Mouse (Mus musculus) gastrocnemius, adult 2 months (tissue): ENCODE results near the gene LTO1. TPM values are rescaled to one million over a fixed set of nuclear protein-coding genes. Genes with fewer than 3 reads are reported as not detected.
A peak's percentile ranks its signal among the peaks of the same experiment; 100 is the strongest.
"Not testable (repeated sequence)": the region's sequence is repeated elsewhere in the genome, so short reads cannot be mapped to it uniquely, and the experiment has no call there.

Experiments used
- DNase-seq: peaks from one replicate; pipeline ENCODE4 v3.0.0; 2022
- H3K27ac ChIP-seq: fragments of 200-600 bp; 2 replicates; pipeline ENCODE4 v1.8.1; 2022; ENCODE audit warnings: mild to moderate bottlenecking
- H3K4me3 ChIP-seq: fragments of 200-600 bp; 2 replicates; pipeline ENCODE4 v1.8.1; 2022; ENCODE audit warnings: mild to moderate bottlenecking, moderate library complexity
- CTCF ChIP-seq: fragments of 200-600 bp; IDR thresholded peaks from 2 replicates; pipeline ENCODE4 v1.8.1; 2022; ENCODE audit warnings: antibody characterized with exemption, mild to moderate bottlenecking, moderate library complexity
- intact Hi-C: fragments of 180-260 bp; cut with DNase I; formaldehyde crosslinking; loops from one replicate; pipeline ENCODE4 v1.15.1; 2025
- total RNA-seq, 2 experiments: library from RNA; stranded (reverse); gene quantifications; 2 replicates each; pipeline ENCODE4 v1.2.3; 2021

The LTO1 gene
- total RNA-seq, 2 experiments from 2014 or later = 8.1 to 9.9 TPM

DNA sequence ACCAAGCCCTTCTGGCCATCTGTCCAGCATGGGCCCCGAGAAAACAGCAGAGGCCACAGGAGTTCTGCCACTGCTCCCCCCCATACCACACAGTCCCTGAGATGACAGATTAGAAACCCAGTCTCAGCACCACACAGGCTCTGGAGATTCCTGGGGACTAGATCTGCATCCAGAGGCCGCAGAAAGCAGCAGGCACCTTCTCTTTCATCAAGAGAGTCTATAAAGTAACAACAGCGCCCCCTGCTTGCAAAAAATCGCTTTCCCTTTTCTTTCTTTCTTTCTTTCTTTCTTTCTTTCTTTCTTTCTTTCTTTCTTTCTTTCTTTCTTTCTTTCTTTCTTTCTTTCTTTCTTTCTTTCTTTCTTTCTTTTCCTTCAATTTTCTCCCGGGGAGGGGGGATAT lies 20.7 kb upstream of the LTO1 start:
- TF ChIP-seq CTCF = peak; percentile 59
- intact Hi-C loops = loop anchor here (2.0 kb wide), 1 partner anchor 47 kb away; the partner anchor contains the start of gene Fgf4
- Histone ChIP-seq H3K27ac (no peak overlapping the region), H3K4me3 (no peak overlapping the region)
- no peak for DNase-seq

DNA sequence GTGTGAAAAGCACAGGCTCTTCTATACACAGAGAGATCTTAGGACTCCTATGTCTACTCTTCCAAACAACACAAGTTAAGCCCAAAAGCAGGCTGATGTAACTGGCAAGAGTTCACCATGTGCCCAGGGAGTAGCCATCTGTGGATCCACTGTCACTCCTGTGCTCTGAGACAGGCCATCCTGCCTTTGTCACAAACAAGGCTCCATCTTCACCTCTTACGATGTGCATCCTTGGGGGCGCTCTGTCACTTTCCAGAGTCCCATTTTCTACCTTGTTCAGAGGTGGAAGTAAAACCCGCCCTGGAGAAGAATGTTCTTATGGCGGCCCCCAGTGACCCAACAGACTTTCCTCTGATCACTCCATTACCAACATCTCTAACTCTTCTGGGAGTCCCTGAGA lies 20.2 kb upstream of the LTO1 start:
- TF ChIP-seq CTCF = no peak
- H3K27ac ChIP-seq = no peak overlapping the region
- no peak overlapping the region for H3K4me3 ChIP-seq
- no peak for DNase-seq
- intact Hi-C loops = loop anchor here (1.0 to 2.0 kb wide), 2 partner anchors 48 to 96 kb away; partner anchors contain the start of gene Fgf4

- intact Hi-C loops = loop anchor here (1.0 to 2.0 kb wide), 2 partner anchors 49 to 97 kb away; partner anchors contain the start of gene Fgf4
- Histone ChIP-seq H3K27ac (no peak overlapping the region), H3K4me3 (peak overlapping the region; percentile 69)
- TF ChIP-seq CTCF = peak; percentile 79
- peak; percentile 78 for DNase-seq
These were observed 19.4 kb upstream of the LTO1 start for GRCm38 (mm10) chr7:144895305-144896111.

DNA sequence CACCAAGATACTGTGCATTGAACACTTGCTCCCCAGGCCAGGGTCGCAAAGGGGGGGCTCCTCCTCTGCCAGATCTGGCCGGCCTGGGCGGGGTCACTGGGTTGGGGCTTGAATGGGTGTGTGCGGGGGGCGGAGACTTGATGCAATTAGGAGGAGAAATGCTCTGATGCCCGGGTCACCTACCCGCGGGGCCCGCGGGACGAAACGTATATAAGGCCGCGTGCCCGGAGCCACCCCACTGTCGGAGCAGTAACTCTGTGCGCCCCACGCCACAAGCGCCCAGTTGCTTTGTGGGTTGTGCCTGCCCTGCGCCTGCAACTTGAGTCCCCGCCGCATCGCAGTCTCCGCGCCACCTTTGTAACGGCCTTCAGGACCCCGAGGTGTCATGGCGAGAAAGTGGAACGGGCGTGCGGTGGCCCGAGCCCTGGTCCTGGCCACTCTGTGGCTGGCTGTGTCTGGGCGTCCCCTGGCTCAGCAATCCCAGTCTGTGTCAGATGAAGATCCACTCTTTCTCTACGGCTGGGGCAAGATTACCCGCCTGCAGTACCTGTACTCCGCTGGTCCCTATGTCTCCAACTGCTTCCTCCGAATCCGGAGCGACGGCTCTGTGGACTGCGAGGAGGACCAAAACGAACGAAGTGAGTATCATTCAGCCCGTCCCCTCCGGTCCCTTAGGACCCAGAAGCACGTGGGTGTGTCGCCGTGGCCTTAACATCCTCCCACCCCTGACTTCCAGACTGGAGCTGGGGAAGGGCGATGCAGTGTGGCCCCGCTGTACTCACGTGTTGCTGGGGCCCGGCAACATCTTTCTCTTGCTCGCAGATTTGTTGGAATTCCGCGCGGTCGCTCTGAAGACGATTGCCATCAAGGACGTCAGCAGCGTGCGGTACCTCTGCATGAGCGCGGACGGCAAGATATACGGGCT lies 18.3 kb upstream of the LTO1 start, which contains the start of gene Fgf15:
Gene Fgf15, plus strand, starts transcription at position 238 of the 925 bp plus-strand sequence.
- intact Hi-C loops = no loop called here
- no peak for TF ChIP-seq CTCF
- no peak for DNase-seq
- Histone ChIP-seq H3K27ac (no peak within 1 kb of the TSS), H3K4me3 (peak within 1 kb of the TSS; percentile 69)

- intact Hi-C loops = no loop called here
- Histone ChIP-seq H3K4me3 (no peak overlapping the region), H3K27ac (no peak overlapping the region)
- no peak for DNase-seq
- TF ChIP-seq CTCF = no peak
These were observed 16.4 kb upstream of the LTO1 start for GRCm38 (mm10) chr7:144898506-144898905.

DNA sequence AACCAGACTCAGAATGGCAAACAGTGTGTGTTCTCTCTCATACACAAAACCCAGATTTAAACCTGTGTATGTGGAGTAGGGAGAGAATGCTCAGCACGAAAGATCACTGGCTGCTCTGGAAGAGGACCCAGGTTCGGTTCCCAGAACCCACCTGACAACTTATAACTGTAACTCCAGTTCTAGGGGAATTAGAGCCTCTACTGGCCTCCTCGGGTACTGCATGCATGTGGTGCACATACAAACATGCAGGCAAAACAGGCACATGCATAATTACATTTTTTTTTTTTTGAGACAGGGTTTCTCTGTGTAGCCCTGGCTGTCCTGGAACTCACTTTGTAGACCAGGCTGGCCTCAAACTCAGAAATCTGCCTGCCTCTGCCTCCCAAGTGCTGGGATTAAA lies 9.4 kb upstream of the LTO1 start:
- intact Hi-C loops, H3K27ac ChIP-seq, DNase-seq, H3K4me3 ChIP-seq: not testable (repeated sequence)

DNA sequence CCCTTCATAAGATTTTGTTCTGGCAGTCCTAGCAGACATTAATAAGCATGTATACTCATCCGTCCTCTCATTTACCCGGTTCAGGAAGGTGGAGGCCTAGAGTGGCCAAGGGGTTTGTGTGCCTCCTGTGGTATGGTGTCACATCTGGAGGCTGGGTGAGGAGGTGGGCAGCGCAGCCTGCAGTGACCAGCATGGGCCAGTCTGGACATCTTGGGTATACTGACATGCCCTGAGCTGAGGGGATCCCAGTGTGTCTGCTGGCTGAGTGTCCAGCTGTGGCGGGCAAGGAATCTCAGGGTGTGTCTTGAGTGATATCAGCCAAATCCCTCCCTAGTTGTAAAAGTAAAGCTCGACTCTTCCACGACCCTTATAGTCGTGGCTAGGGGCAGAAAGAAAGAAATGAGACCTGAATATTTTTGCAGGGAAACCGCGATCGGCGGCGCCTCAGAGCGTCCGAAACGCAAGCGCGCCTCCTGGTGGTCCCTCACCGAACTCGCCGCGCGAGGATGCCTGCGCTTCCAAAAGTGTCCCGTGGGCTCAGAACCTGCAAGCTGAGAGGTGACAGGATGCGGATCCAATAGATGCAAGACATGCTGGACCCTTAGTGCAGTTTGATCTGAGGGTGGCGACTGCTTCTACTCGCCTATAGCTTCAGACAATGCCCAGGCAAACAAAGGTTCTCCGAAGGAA lies 8.0 kb upstream of the LTO1 start:
- Histone ChIP-seq H3K4me3 (peak overlapping the region; percentile 55), H3K27ac (no peak overlapping the region)
- intact Hi-C loops = no loop called here
- peak; percentile 64 for DNase-seq
- peak; percentile 92 for TF ChIP-seq CTCF

DNA sequence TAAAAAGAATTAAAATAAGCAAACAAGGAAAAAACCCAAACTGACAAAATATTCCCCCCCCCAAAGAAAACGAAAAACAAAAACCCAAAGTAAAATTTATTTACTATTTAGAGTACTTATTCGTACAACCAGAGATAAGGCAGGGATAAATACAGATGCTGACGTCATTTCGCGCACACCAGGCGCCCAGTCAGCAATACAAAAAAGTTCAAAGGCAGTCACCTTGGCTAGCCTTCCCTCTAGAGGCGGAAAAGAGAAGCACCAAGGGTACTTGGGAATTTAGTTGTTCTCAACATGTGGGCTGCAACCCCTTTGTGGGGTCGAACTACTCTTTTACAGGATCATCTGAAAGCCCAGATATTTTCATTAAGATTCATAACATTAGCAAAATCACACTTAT lies 7.1 kb upstream of the LTO1 start:
- intact Hi-C loops = no loop called here
- no peak for DNase-seq
- Histone ChIP-seq H3K27ac (no peak overlapping the region), H3K4me3 (no peak overlapping the region)
- TF ChIP-seq CTCF = peak; percentile 22; the same call in 1 of the 2 replicates

GRCm38 (mm10) chr7:144908705-144909104 lies 6.2 kb upstream of the LTO1 start:
- no peak overlapping the region for H3K27ac ChIP-seq
- DNase-seq = no peak
- intact Hi-C loops = no loop called here
- 0 out of 2 replicates have a peak overlapping the region, but pooled peaks have one; percentile 21 for H3K4me3 ChIP-seq
- no peak for TF ChIP-seq CTCF

DNA sequence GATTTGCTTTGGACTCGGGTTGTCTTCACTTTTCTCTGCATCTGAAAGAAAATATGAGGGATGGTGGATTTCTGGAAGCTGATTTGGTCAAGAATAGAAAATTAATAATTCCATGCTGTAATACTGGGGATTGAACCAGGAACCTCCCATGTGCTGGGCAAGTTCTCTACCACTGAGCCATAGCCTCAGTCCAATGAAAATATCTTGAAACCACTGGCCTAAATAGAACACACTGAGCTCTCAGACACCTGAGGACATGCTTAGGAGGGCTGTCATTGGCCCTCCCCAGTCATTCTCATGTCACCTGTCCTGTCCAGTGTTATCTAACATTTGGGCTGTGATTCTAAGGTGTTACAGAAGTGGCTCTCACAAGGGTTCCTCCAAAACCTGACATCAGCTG lies 3.8 kb upstream of the LTO1 start:
- intact Hi-C loops = no loop called here
- no peak for DNase-seq

DNA sequence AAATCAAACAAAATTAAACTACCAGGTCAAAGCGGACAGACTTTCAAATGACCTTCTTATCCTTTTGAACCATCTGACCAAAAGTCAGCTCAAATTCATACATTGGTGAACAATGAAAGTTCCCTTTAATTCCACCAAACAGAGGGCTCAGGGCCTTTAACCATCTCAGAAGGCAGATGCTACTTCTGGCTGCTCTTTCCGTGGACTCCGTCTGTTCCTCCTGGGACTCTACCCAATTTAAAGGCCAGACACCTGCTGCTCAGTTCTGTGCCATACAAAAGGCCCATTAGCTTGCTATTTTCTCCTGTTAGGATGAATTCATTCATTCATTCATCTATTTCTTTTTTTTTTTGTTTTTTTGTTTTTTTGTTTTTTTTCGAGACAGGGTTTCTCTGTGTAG lies 2.0 kb upstream of the LTO1 start:
- Histone ChIP-seq H3K4me3 (no peak overlapping the region), H3K27ac (no peak overlapping the region)
- no peak for TF ChIP-seq CTCF
- DNase-seq = no peak
- intact Hi-C loops = no loop called here

More for the DNA sequence above, 3.8 kb upstream of the LTO1 start:
- TF ChIP-seq CTCF = no peak
- Histone ChIP-seq H3K27ac (no peak overlapping the region), H3K4me3 (no peak overlapping the region)

- Histone ChIP-seq H3K27ac (peak overlapping the region; percentile 93), H3K4me3 (peak overlapping the region; percentile 93)
- intact Hi-C loops = no loop called here
- peak; percentile 31 for TF ChIP-seq CTCF
- no peak for DNase-seq
These were observed 478 bp upstream of the LTO1 start for GRCm38 (mm10) chr7:144914296-144914947.
